Mouse (Mus musculus): ENCODE results near the gene Serpina3i. TPM values are rescaled to one million over a fixed set of nuclear protein-coding genes. Genes with fewer than 3 reads are reported as not detected.

Serpina3i gene
- 0.05 and 0.07 TPM in 2 replicates for polyA plus RNA-seq (2012; rRNA removed)

GRCm38 (mm10) chr12:104262863-104263262, at the start of gene Serpina3i:
Gene Serpina3i (plus strand): TSS chr12:104263122.

DNA sequence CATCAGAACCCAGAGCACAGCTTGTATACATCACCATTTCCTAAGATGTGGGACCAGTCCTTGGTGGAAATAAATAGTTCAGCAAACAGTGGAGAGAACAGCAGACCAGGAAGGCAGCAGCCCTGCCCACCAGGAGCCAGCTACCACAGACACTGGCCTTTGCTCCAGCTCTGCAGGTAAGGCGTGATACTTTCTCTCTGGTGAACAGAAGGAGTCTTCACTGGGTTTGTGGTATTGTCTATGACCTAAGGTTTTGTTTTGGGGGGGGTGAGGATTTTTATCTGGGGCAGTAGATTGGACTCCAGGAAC, 48.5 kb upstream of the Serpina3i start, which contains the start of gene Serpina3f:
Gene Serpina3f, plus strand, starts transcription at position 100 of the 309 bp plus-strand sequence.

GRCm38 (mm10) chr12:104235915-104236314, 27.0 kb upstream of the Serpina3i start, which contains the start of gene Serpina3g:
Gene Serpina3g (plus strand): TSS chr12:104236245.

DNA sequence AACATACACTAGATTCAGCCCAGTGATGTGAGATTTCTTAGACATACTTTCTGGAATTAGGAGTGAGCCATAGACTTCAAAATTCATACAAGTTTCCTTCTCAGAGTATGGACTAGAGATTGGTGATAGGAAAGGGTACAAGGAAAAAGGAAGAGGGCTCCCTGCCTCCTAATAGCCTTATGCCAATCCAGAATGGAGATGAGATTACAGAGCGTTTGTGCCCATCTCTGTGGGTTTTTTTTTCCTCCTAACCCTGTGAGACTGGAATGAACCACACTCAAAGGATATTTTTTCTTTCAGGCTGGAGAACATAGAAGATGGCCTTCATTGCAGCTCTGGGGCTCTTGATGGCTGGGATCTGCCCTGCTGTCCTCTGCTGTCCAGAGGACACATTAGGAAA, 51.3 kb downstream of the Serpina3i start, which contains the start of gene Serpina3j:
Gene Serpina3j, plus strand, starts transcription at position 301 of the 400 bp plus-strand sequence.

Other genes with a start within 250 kb of the Serpina3i start
- 0.81 and 1.5 TPM in 2 replicates for gene Serpina9, start 249.4 kb upstream of the Serpina3i start, polyA plus RNA-seq (2012; rRNA removed)
- gene Serpina12, start 218.7 kb upstream of the Serpina3i start, polyA plus RNA-seq (2012; rRNA removed) = not detected in 2 replicates
- not detected in 2 replicates for gene Serpina5, start 162.0 kb upstream of the Serpina3i start, polyA plus RNA-seq (2012; rRNA removed)
- not detected in 2 replicates for gene Serpina3a, start 150.4 kb upstream of the Serpina3i start, polyA plus RNA-seq (2012; rRNA removed)
- not detected in 2 replicates for gene Serpina3b, start 135.1 kb upstream of the Serpina3i start, polyA plus RNA-seq (2012; rRNA removed)
- gene Serpina3c, start 109.3 kb upstream of the Serpina3i start, polyA plus RNA-seq (2012; rRNA removed) = 0.60 and 0.78 TPM in 2 replicates
- gene Serpina3f, start 48.6 kb upstream of the Serpina3i start, polyA plus RNA-seq (2012; rRNA removed) = 0.10 and 0.16 TPM in 2 replicates
- gene Serpina3g, start 26.9 kb upstream of the Serpina3i start, polyA plus RNA-seq (2012; rRNA removed) = 3.3 and 4.2 TPM in 2 replicates
- not detected in 2 replicates for gene Serpina3j, start 51.4 kb downstream of the Serpina3i start, polyA plus RNA-seq (2012; rRNA removed)
- gene Serpina3k, start 75.4 kb downstream of the Serpina3i start, polyA plus RNA-seq (2012; rRNA removed) = 0.07 TPM in 1 of 2 replicates, not detected in the other
- gene Serpina3m, start 75.4 kb downstream of the Serpina3i start, polyA plus RNA-seq (2012; rRNA removed) = 0.13 TPM in 1 of 2 replicates, not detected in the other
- gene Serpina3n, start 143.6 kb downstream of the Serpina3i start, polyA plus RNA-seq (2012; rRNA removed) = 20.8 and 24.4 TPM in 2 replicates
- not detected in 2 replicates for gene Gsc, start 210.2 kb downstream of the Serpina3i start, polyA plus RNA-seq (2012; rRNA removed)

All from colon, adult 2 months (tissue).